Mouse (Mus musculus): ENCODE results near the gene Foxk1. TPM values are rescaled to one million over a fixed set of nuclear protein-coding genes. Genes with fewer than 3 reads are reported as not detected.
A peak's percentile ranks its signal among the peaks of the same experiment; 100 is the strongest.

Foxk1 gene
- polyA plus RNA-seq, 1 experiment from 2014 or later = 5.9 TPM

- under 1% methylated on average over 66 of the region's 67 CpGs for WGBS
- no peaks in the 10 kb centered on the region for H3K27me3 ChIP-seq (ENCODE audit: control insufficient read depth, insufficient read depth, low read length)
- H3K4me2 ChIP-seq (replicated peaks) = peak overlapping the region; percentile 65
- peak overlapping the region; percentile 83 for H3K27ac ChIP-seq
- H3K9me3 ChIP-seq (ENCODE audit: control insufficient read depth, low read length) = no peaks in the 10 kb centered on the region
- H3K4me1 ChIP-seq (replicated peaks; ENCODE audit: control insufficient read depth, insufficient read depth, low read length) = peaks cover 37% of the 10 kb centered on the region
- peak; percentile 15; the same call in 1 of the 2 replicates for ATAC-seq (ENCODE audit: low FRiP score)
- DNase-seq (ENCODE audit: low spot score) = no peak
- H3K4me3 ChIP-seq (replicated peaks; ENCODE audit: low read length) = peak overlapping the region; percentile 79
- H3K36me3 ChIP-seq (replicated peaks; ENCODE audit: control insufficient read depth, insufficient read depth) = peaks cover 3% of the 10 kb centered on the region; the same call in 1 of the 2 replicates
- peak overlapping the region; percentile 83 for H3K9ac ChIP-seq
Observed at GRCm38 (mm10) chr5:142401641-142402625, 636 bp downstream of the Foxk1 start.

GRCm38 (mm10) chr5:142403694-142404093 lies 2.4 kb downstream of the Foxk1 start:
- no peaks in the 10 kb centered on the region for H3K27me3 ChIP-seq (ENCODE audit: control insufficient read depth, insufficient read depth, low read length)
- no peaks in the 10 kb centered on the region for H3K9me3 ChIP-seq (ENCODE audit: control insufficient read depth, low read length)
- H3K36me3 ChIP-seq (replicated peaks; ENCODE audit: control insufficient read depth, insufficient read depth) = peaks cover 3% of the 10 kb centered on the region; the same call in 1 of the 2 replicates
- peak overlapping the region; percentile 83; the same call in 1 of the 2 replicates for H3K9ac ChIP-seq
- WGBS = 83% methylated on average over 3 of the region's 3 CpGs
- H3K4me3 ChIP-seq (replicated peaks; ENCODE audit: low read length) = peak overlapping the region; percentile 79; the same call in 1 of the 2 replicates
- H3K4me1 ChIP-seq (replicated peaks; ENCODE audit: control insufficient read depth, insufficient read depth, low read length) = peaks cover 37% of the 10 kb centered on the region
- no peak for DNase-seq (ENCODE audit: low spot score)
- ATAC-seq (ENCODE audit: low FRiP score) = no peak
- H3K27ac ChIP-seq = no peak overlapping the region
- H3K4me2 ChIP-seq (replicated peaks) = peak overlapping the region; percentile 65

GRCm38 (mm10) chr5:142404307-142404706 lies 3.0 kb downstream of the Foxk1 start:
- Histone ChIP-seq H3K4me1 (replicated peaks; ENCODE audit: control insufficient read depth, insufficient read depth, low read length) (peaks cover 38% of the 10 kb centered on the region), H3K4me3 (replicated peaks; ENCODE audit: low read length) (0 out of 2 replicates have a peak overlapping the region, but pooled peaks have one; percentile 3), H3K9me3 (ENCODE audit: control insufficient read depth, low read length) (no peaks in the 10 kb centered on the region), H3K4me2 (replicated peaks) (peak overlapping the region; percentile 65), H3K27ac (no peak overlapping the region), H3K27me3 (ENCODE audit: control insufficient read depth, insufficient read depth, low read length) (no peaks in the 10 kb centered on the region), H3K9ac (peak overlapping the region; percentile 83), H3K36me3 (replicated peaks; ENCODE audit: control insufficient read depth, insufficient read depth) (peaks cover 3% of the 10 kb centered on the region; the same call in 1 of the 2 replicates)
- ATAC-seq (ENCODE audit: low FRiP score) = no peak
- WGBS = 100% methylated on average over 1 of the region's 1 CpGs
- no peak for DNase-seq (ENCODE audit: low spot score)

GRCm38 (mm10) chr5:142405426-142405825 lies 4.1 kb downstream of the Foxk1 start:
- no peak for DNase-seq (ENCODE audit: low spot score)
- Histone ChIP-seq H3K4me1 (replicated peaks; ENCODE audit: control insufficient read depth, insufficient read depth, low read length) (peaks cover 45% of the 10 kb centered on the region), H3K27me3 (ENCODE audit: control insufficient read depth, insufficient read depth, low read length) (no peaks in the 10 kb centered on the region), H3K4me2 (replicated peaks) (no peak overlapping the region), H3K9ac (no peak overlapping the region), H3K4me3 (replicated peaks; ENCODE audit: low read length) (no peak overlapping the region), H3K27ac (no peak overlapping the region), H3K36me3 (replicated peaks; ENCODE audit: control insufficient read depth, insufficient read depth) (peaks cover 3% of the 10 kb centered on the region; the same call in 1 of the 2 replicates), H3K9me3 (ENCODE audit: control insufficient read depth, low read length) (no peaks in the 10 kb centered on the region)
- WGBS = 75% methylated on average over 6 of the region's 6 CpGs
- ATAC-seq (ENCODE audit: low FRiP score) = no peak

- Histone ChIP-seq H3K9me3 (ENCODE audit: control insufficient read depth, low read length) (no peaks in the 10 kb centered on the region), H3K4me2 (replicated peaks) (no peak overlapping the region), H3K27me3 (ENCODE audit: control insufficient read depth, insufficient read depth, low read length) (no peaks in the 10 kb centered on the region), H3K36me3 (replicated peaks; ENCODE audit: control insufficient read depth, insufficient read depth) (peaks cover 3% of the 10 kb centered on the region; the same call in 1 of the 2 replicates), H3K27ac (no peak overlapping the region), H3K4me3 (replicated peaks; ENCODE audit: low read length) (no peak overlapping the region), H3K9ac (no peak overlapping the region), H3K4me1 (replicated peaks; ENCODE audit: control insufficient read depth, insufficient read depth, low read length) (peaks cover 42% of the 10 kb centered on the region)
- 90% methylated on average over 7 of the region's 7 CpGs for WGBS
- DNase-seq (ENCODE audit: low spot score) = no peak
- ATAC-seq (ENCODE audit: low FRiP score) = no peak
Observed at GRCm38 (mm10) chr5:142406401-142406800, 5.1 kb downstream of the Foxk1 start.

GRCm38 (mm10) chr5:142406937-142407336 lies 5.6 kb downstream of the Foxk1 start:
- DNase-seq (ENCODE audit: low spot score) = no peak

GRCm38 (mm10) chr5:142407381-142407780 lies 6.1 kb downstream of the Foxk1 start:
- Histone ChIP-seq H3K9ac (no peak overlapping the region), H3K4me2 (replicated peaks) (no peak overlapping the region), H3K4me1 (replicated peaks; ENCODE audit: control insufficient read depth, insufficient read depth, low read length) (peaks cover 40% of the 10 kb centered on the region), H3K4me3 (replicated peaks; ENCODE audit: low read length) (no peak overlapping the region), H3K36me3 (replicated peaks; ENCODE audit: control insufficient read depth, insufficient read depth) (peaks cover 3% of the 10 kb centered on the region; the same call in 1 of the 2 replicates), H3K27ac (no peak overlapping the region), H3K9me3 (ENCODE audit: control insufficient read depth, low read length) (no peaks in the 10 kb centered on the region), H3K27me3 (ENCODE audit: control insufficient read depth, insufficient read depth, low read length) (no peaks in the 10 kb centered on the region)
- no peak for DNase-seq (ENCODE audit: low spot score)
- no peak for ATAC-seq (ENCODE audit: low FRiP score)
- WGBS = 75% methylated on average over 7 of the region's 7 CpGs

More at GRCm38 (mm10) chr5:142406937-142407336, 5.6 kb downstream of the Foxk1 start:
- Histone ChIP-seq H3K36me3 (replicated peaks; ENCODE audit: control insufficient read depth, insufficient read depth) (peaks cover 3% of the 10 kb centered on the region; the same call in 1 of the 2 replicates), H3K4me3 (replicated peaks; ENCODE audit: low read length) (no peak overlapping the region), H3K27me3 (ENCODE audit: control insufficient read depth, insufficient read depth, low read length) (no peaks in the 10 kb centered on the region), H3K27ac (no peak overlapping the region), H3K4me2 (replicated peaks) (no peak overlapping the region), H3K9ac (no peak overlapping the region), H3K4me1 (replicated peaks; ENCODE audit: control insufficient read depth, insufficient read depth, low read length) (peaks cover 42% of the 10 kb centered on the region), H3K9me3 (ENCODE audit: control insufficient read depth, low read length) (no peaks in the 10 kb centered on the region)
- WGBS = 84% methylated on average over 11 of the region's 11 CpGs
- no peak for ATAC-seq (ENCODE audit: low FRiP score)

GRCm38 (mm10) chr5:142409169-142409568 lies 7.9 kb downstream of the Foxk1 start:
- Histone ChIP-seq H3K27me3 (ENCODE audit: control insufficient read depth, insufficient read depth, low read length) (no peaks in the 10 kb centered on the region), H3K4me2 (replicated peaks) (no peak overlapping the region), H3K27ac (no peak overlapping the region), H3K36me3 (replicated peaks; ENCODE audit: control insufficient read depth, insufficient read depth) (peaks cover 3% of the 10 kb centered on the region; the same call in 1 of the 2 replicates), H3K9ac (0 out of 2 replicates have a peak overlapping the region, but pooled peaks have one; percentile 20), H3K4me1 (replicated peaks; ENCODE audit: control insufficient read depth, insufficient read depth, low read length) (peaks cover 32% of the 10 kb centered on the region), H3K4me3 (replicated peaks; ENCODE audit: low read length) (no peak overlapping the region), H3K9me3 (ENCODE audit: control insufficient read depth, low read length) (no peaks in the 10 kb centered on the region)
- no peak for ATAC-seq (ENCODE audit: low FRiP score)
- no peak for DNase-seq (ENCODE audit: low spot score)
- WGBS = 71% methylated on average over 6 of the region's 6 CpGs

- peak overlapping the region; percentile 44; the same call in 1 of the 2 replicates for H3K27ac ChIP-seq
- 40% methylated on average over 7 of the region's 7 CpGs for WGBS
- ATAC-seq (ENCODE audit: low FRiP score) = no peak
Observed at GRCm38 (mm10) chr5:142410348-142410747, 9.1 kb downstream of the Foxk1 start.

More at GRCm38 (mm10) chr5:142410348-142410747, 9.1 kb downstream of the Foxk1 start:
- H3K9me3 ChIP-seq (ENCODE audit: control insufficient read depth, low read length) = no peaks in the 10 kb centered on the region
- H3K4me1 ChIP-seq (replicated peaks; ENCODE audit: control insufficient read depth, insufficient read depth, low read length) = peaks cover 25% of the 10 kb centered on the region
- H3K27me3 ChIP-seq (ENCODE audit: control insufficient read depth, insufficient read depth, low read length) = no peaks in the 10 kb centered on the region
- H3K4me2 ChIP-seq (replicated peaks) = no peak overlapping the region; the same call in 1 of the 2 replicates
- DNase-seq (ENCODE audit: low spot score) = no peak
- H3K4me3 ChIP-seq (replicated peaks; ENCODE audit: low read length) = no peak overlapping the region
- H3K36me3 ChIP-seq (replicated peaks; ENCODE audit: control insufficient read depth, insufficient read depth) = peaks cover 3% of the 10 kb centered on the region; the same call in 1 of the 2 replicates
- H3K9ac ChIP-seq = no peak overlapping the region
